Mouse (Mus musculus) inflammation-experienced regulatory T-cells, adult 6 months (primary cell): Measurements from ENCODE around the gene Prdm16. TPM values are rescaled to one million over a fixed set of nuclear protein-coding genes. Genes with fewer than 3 reads are reported as not detected.

Experiments used
- ATAC-seq: one replicate; pipeline ENCODE4 v1.8.0; 2017
- polyA plus RNA-seq, 3 experiments: library from polyadenylated mRNA; unstranded; fragments of 100-300 nt; shearing (Covaris generic); gene quantifications; one replicate each; pipeline ENCODE4 v1.2.1; 2017

The Prdm16 gene
- 1 to 10 TPM in 1 of 3 experiments, under 1 TPM in 2; 0.58 to 5.2 (median 0.91) TPM for polyA plus RNA-seq

- ATAC-seq, result no peak
Observed at GRCm38 (mm10) chr4:154636721-154637311, at the start of gene Prdm16. Gene Prdm16, minus strand, starts transcription at chr4:154636873.

DNA sequence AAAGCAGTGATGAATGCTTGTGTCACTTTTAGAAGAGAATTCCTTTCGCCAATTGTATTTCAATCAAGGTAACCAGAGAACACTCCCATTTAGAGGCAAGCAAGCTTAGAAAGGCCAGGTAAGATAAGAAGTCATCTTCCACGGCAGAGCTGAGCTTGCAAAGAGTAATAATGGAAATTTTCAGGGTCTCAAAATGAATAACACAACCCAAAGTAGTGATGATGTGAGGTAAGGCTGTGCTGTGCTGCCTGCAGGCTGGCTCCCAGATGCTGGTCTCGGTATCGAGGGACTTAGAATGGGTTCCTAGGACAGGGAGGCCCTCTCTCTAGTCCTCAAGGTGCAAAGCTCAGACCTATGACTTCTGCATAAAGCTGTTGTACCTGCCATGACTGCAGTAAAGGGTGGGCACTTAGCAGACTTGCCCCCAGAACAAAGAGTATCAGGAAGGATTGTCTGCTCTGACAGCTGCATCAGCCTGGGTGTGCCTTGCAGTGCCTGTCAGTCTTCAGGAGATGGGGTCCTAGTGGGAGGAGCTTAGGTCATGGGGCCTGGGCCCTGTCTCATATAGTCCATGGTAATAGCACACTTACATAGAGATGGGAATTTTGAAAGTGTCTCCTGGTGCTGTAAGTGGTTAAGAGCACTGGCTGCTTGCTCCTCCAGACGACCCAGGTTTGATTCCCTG, 46.5 kb upstream of the Prdm16 start:
- ATAC-seq, result no peak

DNA sequence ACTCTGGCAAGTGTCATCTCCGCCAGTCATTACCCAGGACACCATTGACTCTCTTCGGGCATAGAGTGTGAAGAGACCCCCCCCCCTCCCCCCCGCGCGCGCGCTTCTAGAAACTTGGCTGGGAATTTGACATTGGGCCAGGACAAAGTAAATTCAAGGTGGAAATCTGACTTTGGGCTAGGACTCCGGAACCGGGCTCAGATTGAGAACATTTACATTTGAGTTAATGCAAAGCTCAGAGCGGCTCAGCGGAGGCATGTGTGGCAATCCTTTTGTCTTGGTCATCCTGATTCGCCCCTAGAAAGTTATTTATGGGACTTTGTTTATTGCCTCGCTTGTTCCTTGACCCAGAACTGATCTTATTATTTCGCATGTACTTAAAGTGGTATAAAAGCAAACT, 45.6 kb upstream of the Prdm16 start:
- ATAC-seq, result no peak

DNA sequence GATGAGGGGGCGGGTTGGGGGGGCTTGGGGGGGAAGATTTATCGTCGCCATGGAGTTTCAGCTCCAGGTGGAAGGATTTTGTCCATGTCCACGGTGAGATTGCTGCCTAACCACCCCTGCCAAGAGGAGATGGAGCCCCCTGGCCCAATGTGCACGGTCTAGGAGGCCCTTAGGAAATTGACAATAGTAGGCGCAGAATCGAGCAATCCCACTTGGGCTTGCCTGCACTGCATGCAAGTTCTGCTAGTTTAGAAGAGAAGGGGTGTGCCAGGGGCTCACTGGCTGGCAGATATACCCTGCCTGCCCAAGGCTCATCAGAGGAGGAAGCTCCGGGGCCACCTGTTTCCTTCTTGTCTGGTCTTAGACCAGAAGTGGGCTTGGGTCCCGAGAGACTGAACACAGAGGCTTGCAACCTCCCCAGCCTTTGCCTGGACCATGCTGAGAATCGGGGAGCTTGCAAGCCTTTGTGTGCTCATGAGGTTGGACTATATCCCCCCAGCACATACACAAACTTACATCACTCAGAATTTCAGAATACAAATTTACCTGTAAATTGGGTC, 38.8 kb upstream of the Prdm16 start:
- ATAC-seq, result no peak

- no peak for ATAC-seq
Observed at GRCm38 (mm10) chr4:154674966-154675365, 38.3 kb upstream of the Prdm16 start.

DNA sequence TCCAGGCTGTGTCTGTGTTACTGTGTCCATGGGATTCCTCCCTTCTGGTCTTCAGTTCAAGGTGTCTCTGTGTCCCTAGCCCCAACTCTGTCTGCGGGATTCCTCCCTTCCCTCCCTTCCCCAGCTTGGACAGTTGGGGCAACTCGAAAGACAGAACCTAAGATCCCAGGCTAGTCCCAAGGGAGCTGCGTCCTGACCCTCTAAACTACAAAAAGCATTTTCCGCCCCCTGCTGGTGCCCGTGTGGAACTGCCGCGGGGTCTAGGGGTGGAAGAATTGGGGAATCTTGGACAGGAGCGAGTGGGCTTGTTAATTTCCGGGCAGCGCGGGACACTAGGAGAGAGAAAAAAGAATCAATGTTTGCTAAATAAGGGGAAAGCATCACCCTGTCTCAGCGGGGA, 37.9 kb upstream of the Prdm16 start:
- ATAC-seq, result no peak

- ATAC-seq, result no peak
Observed at GRCm38 (mm10) chr4:154673986-154674385, 37.3 kb upstream of the Prdm16 start.

DNA sequence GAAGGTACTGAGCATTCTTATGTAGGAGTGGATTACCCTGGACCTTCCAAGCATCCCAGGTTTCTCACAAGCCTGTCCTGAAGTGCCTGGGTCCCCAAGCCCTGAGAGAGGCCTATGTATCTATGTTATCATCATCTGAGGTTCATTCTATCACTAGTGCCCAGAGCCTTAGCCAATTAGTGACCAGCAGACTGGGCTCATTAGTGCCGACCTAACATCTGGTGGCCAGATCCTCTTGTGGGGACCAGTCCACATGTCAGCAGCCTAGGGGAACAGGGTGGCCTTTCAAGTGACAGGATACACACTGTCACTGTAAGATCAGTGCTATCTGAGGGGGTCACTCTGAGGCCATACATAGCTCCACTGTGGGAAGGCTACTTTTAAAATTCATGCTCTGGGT, 35.4 kb upstream of the Prdm16 start:
- no peak for ATAC-seq

GRCm38 (mm10) chr4:154671232-154671912, 34.7 kb upstream of the Prdm16 start:
- ATAC-seq, result no peak

GRCm38 (mm10) chr4:154667767-154668166, 31.1 kb upstream of the Prdm16 start, which contains the start of gene Actrt2:
Gene Actrt2, minus strand, starts transcription at chr4:154667867.
- ATAC-seq, result no peak

DNA sequence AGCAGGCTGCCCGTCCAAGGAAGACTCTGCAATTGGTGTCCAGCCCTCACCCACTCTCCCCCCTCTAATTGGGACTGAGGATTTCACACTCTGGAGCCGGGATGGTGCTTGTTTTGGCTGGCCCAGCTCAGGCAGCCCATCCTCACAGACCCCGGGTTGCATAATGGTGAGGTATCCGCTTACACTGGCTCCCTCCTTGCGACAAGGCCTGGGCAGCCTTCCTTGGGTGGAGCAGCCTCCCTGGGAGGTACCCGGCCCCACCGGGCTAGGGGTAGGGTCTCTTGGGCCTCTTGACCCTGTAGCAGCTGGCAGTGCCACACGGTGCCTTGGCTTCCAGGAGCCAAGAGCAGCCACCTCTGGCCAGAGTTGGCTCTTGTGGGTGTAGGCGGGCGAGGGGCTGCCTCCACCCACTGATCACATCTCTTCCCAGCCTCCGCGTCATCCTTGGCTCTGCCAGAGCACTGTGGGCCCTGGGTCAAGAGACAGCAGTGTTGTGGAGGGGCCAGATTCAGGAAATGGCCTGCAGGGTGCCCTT, 26.1 kb upstream of the Prdm16 start:
- no peak for ATAC-seq

- no peak for ATAC-seq
Observed at GRCm38 (mm10) chr4:154661256-154661655, 24.6 kb upstream of the Prdm16 start.

- no peak for ATAC-seq
Observed at GRCm38 (mm10) chr4:154660025-154660424, 23.4 kb upstream of the Prdm16 start.

DNA sequence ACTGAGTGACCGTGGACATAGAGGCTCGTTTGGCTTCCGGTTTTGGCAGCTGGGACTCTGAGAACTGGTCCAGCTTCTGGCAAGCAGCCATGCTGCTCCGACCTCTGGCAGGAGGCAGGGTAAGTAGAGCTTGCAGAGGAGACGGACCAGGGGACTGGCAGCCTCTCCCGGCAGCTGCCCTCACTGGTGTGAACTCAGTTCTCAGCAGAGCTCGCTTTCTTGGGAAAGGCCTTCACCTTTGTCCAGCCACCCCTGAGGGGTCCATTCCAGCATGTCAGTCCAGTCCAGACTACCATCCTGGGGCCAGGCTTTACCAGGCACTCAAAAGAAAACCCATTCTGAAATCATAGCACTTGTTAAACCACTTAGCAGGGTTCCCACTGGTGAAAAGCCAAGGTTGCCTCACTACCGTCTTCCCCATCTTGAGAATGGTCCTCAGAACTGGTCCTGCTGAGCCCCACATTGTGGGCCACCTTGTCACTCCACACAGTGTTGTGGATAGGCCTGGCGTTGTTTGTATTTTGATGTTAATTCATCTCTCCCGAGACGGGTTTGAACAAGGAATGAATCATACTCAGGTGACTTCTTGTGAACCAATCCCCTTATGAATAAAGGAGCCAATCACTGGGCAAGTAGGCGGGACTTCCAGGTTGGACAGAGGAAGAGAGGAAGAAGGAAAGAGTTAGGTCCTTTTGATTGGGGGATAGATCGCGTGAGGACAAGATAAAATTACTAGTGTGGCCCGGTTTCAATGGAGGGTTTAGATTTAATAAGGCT, 18.6 kb upstream of the Prdm16 start:
- no peak for ATAC-seq

GRCm38 (mm10) chr4:154652494-154652893, 15.8 kb upstream of the Prdm16 start:
- ATAC-seq, result no peak

DNA sequence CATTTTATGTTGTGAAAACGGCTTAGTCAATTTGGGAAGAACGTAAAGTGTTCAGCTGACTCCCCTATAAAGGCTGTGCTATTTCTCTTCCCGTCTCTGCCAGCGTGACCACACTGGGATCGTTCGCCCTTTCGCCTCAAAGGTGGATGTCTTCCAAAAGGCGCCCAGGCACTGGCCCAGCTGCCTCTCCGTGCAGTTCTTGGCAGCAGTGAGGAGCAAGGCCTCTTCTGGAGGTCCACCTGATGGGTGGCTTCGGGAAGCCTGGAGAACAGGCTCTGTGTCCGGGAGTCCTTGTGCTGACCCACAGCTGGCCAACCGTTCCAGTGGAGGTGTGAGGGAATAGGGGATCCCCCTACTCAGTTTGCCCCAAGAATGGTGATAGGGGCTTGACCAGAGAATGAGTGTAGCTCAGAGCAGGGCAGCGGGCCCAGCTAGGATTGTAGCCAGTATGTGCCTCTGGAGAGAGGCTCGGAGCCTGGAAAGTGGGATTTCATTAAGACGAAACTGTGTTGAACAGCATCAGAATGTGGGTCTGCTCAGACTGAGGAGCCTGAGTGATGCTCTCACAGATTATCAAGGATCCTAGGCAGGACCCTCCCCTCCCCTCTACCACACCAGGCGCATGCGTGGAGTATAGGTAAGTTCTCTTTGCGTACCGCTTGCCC, 12.5 kb upstream of the Prdm16 start:
- ATAC-seq, result no peak

- ATAC-seq, result no peak
Observed at GRCm38 (mm10) chr4:154642496-154642895, 5.8 kb upstream of the Prdm16 start.

GRCm38 (mm10) chr4:154641296-154642110, 4.8 kb upstream of the Prdm16 start:
- ATAC-seq, result no peak

GRCm38 (mm10) chr4:154640443-154641295, 4.0 kb upstream of the Prdm16 start:
- no peak for ATAC-seq
